Mouse (Mus musculus): ENCODE measurements at regions not wholly inside any gene's neighbourhood (a gene's known extent, or its start where the extent isn't known, plus 50 kb on each side); places are given as distances from the start of the nearest gene placed in this dataset.
A peak's percentile ranks its signal among the peaks of the same experiment; 100 is the strongest.

- Histone ChIP-seq H3K4me3 (no peak overlapping the region), H3K9ac (no peak overlapping the region), H3K36me3 (ENCODE audit: poor library complexity, severe bottlenecking) (no peaks in the 10 kb centered on the region), H3K4me2 (no peak overlapping the region), H3K27me3 (peaks cover 5% of the 10 kb centered on the region; the same call in 1 of the 2 replicates), H3K27ac (no peak overlapping the region), H3K4me1 (peaks cover 5% of the 10 kb centered on the region; the same call in 1 of the 2 replicates), H3K9me3 (replicated peaks) (no peaks in the 10 kb centered on the region)
- 24% methylated on average over 5 of the region's 5 CpGs for WGBS
- peak; percentile 84 for ATAC-seq
These were observed 170.2 kb downstream of the Adck1 start for GRCm38 (mm10) chr12:88530450-88531143.

- Histone ChIP-seq H3K27ac (no peak overlapping the region), H3K36me3 (ENCODE audit: poor library complexity, severe bottlenecking) (no peaks in the 10 kb centered on the region), H3K4me3 (no peak overlapping the region), H3K9me3 (replicated peaks) (no peaks in the 10 kb centered on the region), H3K4me1 (peaks cover 5% of the 10 kb centered on the region; the same call in 1 of the 2 replicates), H3K4me2 (no peak overlapping the region), H3K27me3 (peaks cover 5% of the 10 kb centered on the region; the same call in 1 of the 2 replicates), H3K9ac (no peak overlapping the region)
- WGBS = 69% methylated on average over 8 of the region's 8 CpGs
- ATAC-seq = no peak
These were observed 172.1 kb downstream of the Adck1 start for GRCm38 (mm10) chr12:88532261-88532973.

DNA sequence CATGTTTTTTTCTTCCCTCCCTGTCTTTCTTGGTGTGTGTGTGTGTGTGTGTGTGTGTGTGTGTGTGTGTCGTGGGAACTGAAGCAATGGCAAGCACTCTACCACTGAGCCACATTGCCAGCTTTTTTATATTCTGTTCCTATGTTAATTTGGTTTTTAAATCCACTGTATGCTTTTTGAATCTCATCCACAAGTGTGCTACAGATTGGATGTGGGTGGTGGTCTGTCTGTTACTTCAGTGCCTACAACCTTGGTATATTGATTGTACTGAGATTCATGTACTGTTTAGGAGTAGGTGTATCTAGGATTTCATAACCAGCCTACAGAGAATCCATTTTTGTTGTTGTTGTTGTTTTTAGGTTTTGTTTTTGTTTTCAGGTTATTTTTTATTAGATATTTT, 170.8 kb upstream of the Nrxn3 start:
- H3K27me3 ChIP-seq = no peaks in the 10 kb centered on the region
- no peaks in the 10 kb centered on the region for H3K36me3 ChIP-seq (ENCODE audit: poor library complexity, severe bottlenecking)
- no peak overlapping the region for H3K4me3 ChIP-seq
- no peaks in the 10 kb centered on the region for H3K9me3 ChIP-seq (replicated peaks)
- H3K9ac ChIP-seq = no peak overlapping the region
- H3K27ac ChIP-seq = no peak overlapping the region
- no peaks in the 10 kb centered on the region for H3K4me1 ChIP-seq
- WGBS = 67% methylated on average over 1 of the region's 1 CpGs
- no peak for ATAC-seq
- no peak overlapping the region for H3K4me2 ChIP-seq

DNA sequence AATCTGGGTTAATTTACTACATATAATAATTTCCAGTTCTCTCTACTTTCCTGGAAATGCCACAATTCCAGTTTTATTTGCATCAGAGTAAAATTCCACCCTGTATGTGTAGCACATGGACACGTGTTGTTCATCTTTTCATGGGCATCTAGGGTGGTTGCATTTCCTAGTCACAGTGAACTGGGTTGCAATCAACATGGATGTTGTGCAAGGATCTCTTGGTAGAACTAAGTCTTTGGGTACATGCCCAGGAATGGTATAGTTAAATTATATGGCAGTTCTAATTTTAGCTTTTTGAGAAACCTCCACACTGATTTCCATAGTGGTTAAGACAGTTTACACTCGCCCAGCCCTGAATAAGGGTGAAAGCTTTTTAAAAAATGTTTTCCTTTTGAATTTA, 167.2 kb upstream of the Nrxn3 start:
- Histone ChIP-seq H3K27me3 (no peaks in the 10 kb centered on the region), H3K4me1 (no peaks in the 10 kb centered on the region), H3K4me2 (no peak overlapping the region), H3K9me3 (replicated peaks) (no peaks in the 10 kb centered on the region), H3K36me3 (ENCODE audit: poor library complexity, severe bottlenecking) (no peaks in the 10 kb centered on the region), H3K27ac (no peak overlapping the region), H3K9ac (no peak overlapping the region), H3K4me3 (no peak overlapping the region)
- 91% methylated on average over 2 of the region's 2 CpGs for WGBS
- no peak for ATAC-seq

- Histone ChIP-seq H3K27me3 (no peaks in the 10 kb centered on the region), H3K4me3 (no peak overlapping the region), H3K9me3 (replicated peaks) (no peaks in the 10 kb centered on the region), H3K4me1 (no peaks in the 10 kb centered on the region), H3K9ac (no peak overlapping the region), H3K36me3 (ENCODE audit: poor library complexity, severe bottlenecking) (no peaks in the 10 kb centered on the region), H3K27ac (no peak overlapping the region), H3K4me2 (no peak overlapping the region)
- WGBS = 84% methylated on average over 3 of the region's 3 CpGs
- ATAC-seq = no peak
These were observed 164.6 kb upstream of the Nrxn3 start for GRCm38 (mm10) chr12:88558036-88558435.

- Histone ChIP-seq H3K27me3 (no peaks in the 10 kb centered on the region), H3K4me1 (peaks cover 12% of the 10 kb centered on the region), H3K9me3 (replicated peaks) (no peaks in the 10 kb centered on the region), H3K27ac (peak overlapping the region; percentile 84), H3K36me3 (ENCODE audit: poor library complexity, severe bottlenecking) (no peaks in the 10 kb centered on the region), H3K9ac (no peak overlapping the region), H3K4me3 (no peak overlapping the region), H3K4me2 (peak overlapping the region; percentile 16)
- WGBS = 12% methylated on average over 8 of the region's 8 CpGs
- ATAC-seq = peak; percentile 93
These were observed 142.7 kb upstream of the Nrxn3 start for GRCm38 (mm10) chr12:88579974-88580373.

DNA sequence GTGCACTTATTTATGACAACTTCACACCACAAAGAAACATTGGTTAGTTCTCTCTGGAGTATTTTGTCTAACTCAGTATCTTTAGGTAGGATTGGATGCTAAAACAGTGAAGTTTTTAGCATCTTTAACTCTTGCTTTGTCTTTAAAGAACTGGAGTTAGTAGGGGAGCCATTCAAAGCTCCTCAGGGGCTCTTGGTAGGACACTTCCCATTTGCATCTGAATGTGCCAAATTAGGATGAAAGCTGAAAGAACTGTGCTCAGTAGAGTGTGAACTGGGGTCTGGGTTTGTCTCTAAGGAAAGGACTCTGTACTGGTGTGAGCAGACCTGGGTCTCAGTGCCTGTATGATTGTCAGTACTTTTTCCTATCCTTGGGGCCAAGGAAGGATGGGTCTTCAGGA, 116.7 kb upstream of the Nrxn3 start:
- Histone ChIP-seq H3K9ac (no peak overlapping the region), H3K4me2 (no peak overlapping the region), H3K27ac (no peak overlapping the region), H3K4me1 (peaks cover 7% of the 10 kb centered on the region), H3K27me3 (no peaks in the 10 kb centered on the region), H3K36me3 (ENCODE audit: poor library complexity, severe bottlenecking) (no peaks in the 10 kb centered on the region), H3K9me3 (replicated peaks) (no peaks in the 10 kb centered on the region), H3K4me3 (no peak overlapping the region)
- ATAC-seq = no peak

GRCm38 (mm10) chr12:88620084-88620483, 102.6 kb upstream of the Nrxn3 start:
- Histone ChIP-seq H3K4me3 (no peak overlapping the region), H3K4me1 (peaks cover 19% of the 10 kb centered on the region), H3K4me2 (no peak overlapping the region), H3K9ac (no peak overlapping the region), H3K27ac (0 out of 2 replicates have a peak overlapping the region, but pooled peaks have one; percentile 10), H3K9me3 (replicated peaks) (no peaks in the 10 kb centered on the region), H3K36me3 (ENCODE audit: poor library complexity, severe bottlenecking) (no peaks in the 10 kb centered on the region), H3K27me3 (no peaks in the 10 kb centered on the region)
- WGBS = 12% methylated on average over 2 of the region's 2 CpGs
- peak; percentile 88 for ATAC-seq

GRCm38 (mm10) chr12:88644281-88644680, 78.4 kb upstream of the Nrxn3 start:
- no peak for ATAC-seq
- no peak overlapping the region for H3K27ac ChIP-seq
- H3K9me3 ChIP-seq (replicated peaks) = no peaks in the 10 kb centered on the region
- no peak overlapping the region for H3K9ac ChIP-seq
- no peaks in the 10 kb centered on the region for H3K4me1 ChIP-seq
- H3K27me3 ChIP-seq = no peaks in the 10 kb centered on the region
- no peak overlapping the region for H3K4me3 ChIP-seq
- no peaks in the 10 kb centered on the region for H3K36me3 ChIP-seq (ENCODE audit: poor library complexity, severe bottlenecking)
- no peak overlapping the region for H3K4me2 ChIP-seq

DNA sequence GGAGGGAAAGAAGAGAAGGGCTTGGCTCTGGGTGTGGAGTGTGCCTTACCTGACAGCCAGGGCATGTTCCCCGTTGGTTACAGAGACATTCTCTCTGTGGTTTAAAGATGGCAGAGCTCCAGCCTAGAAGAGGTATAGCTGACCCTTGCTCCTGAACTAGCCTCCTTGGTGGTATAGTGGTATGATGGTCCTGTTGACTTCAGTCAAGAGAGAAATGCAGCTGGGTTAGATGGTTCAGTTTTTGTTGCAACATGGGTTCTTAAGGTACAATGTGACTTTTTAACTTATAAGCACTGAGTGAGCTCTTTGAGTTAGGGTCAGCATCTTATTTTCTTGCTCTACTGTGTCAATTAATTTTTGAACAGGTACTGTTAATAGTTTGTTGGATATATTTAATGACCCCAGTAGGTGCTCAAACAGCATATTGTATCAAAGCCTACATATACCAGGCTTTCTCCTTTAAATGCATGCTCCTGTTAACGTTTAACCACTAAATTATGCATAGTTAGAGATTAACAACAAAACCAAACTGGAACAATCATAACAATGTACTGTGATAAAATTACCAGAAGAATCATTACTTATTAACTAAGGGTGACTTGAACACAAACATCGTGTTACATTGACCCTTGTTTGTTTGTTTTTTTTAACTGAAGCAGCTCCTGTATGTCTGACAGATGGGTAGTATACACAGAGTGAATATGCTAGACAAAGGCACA, 70.5 kb upstream of the Nrxn3 start:
- 81% methylated on average over 3 of the region's 3 CpGs for WGBS
- Histone ChIP-seq H3K4me2 (no peak overlapping the region), H3K27me3 (no peaks in the 10 kb centered on the region), H3K4me3 (no peak overlapping the region), H3K4me1 (no peaks in the 10 kb centered on the region), H3K27ac (no peak overlapping the region), H3K9ac (no peak overlapping the region), H3K9me3 (replicated peaks) (no peaks in the 10 kb centered on the region), H3K36me3 (ENCODE audit: poor library complexity, severe bottlenecking) (no peaks in the 10 kb centered on the region)
- no peak for ATAC-seq
